Mouse (Mus musculus): ENCODE data around the gene Nbeal1. TPM values are rescaled to one million over a fixed set of nuclear protein-coding genes. Genes with fewer than 3 reads are reported as not detected.
A peak's percentile ranks its signal among the peaks of the same experiment; 100 is the strongest.

Gene Nbeal1
- polyA plus RNA-seq (2014; fragmentation: Nextera tagmentation; extraction: Ambion mirVana): 7.2 and 7.5 TPM in 2 replicates

DNA sequence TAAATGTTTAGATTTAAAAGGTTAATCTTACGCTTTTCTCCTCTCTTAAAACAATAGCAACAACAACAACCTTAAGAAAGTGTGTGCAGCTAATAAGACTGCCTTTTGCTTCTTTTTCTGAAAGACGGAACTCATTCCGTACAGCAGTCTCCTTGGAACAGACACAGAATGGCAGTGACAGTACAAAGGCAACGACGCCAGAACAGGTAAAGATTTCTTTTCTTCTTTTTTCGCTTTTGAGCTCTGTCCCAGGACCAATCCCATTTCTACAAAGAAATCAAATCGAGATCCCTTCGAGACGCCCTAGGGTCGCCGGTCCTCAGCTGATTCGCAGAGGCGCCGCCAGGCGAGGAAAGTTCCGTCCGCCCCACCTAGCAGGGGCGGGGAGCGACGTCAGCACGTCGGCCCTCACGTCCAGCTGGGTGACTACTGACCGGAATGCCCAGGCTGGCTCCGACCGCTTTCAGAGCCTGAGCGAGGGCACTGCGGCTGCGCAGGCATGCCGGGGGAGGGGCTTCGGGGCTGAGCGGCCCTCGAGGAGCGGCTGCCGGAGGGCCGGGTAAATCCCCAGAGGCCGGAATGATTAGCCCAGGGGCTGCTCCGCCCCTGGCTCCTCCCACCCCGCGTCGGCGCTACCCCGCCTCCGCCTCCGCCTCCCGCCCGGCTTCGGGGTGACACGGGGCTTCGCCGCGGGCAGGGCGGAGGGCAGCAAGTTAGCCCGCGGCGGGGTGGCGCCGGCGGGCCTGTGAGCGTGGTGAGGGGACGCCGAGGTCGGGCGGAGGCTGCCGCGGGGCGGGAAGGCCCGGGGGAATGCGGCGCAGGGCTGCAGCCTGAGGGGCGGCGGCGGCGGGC lies at the start of gene Nbeal1:
Gene Nbeal1 (plus strand): TSS at position 668 of the 852 bp plus-strand sequence.
- Histone ChIP-seq H3K27me3 (ENCODE audit: control insufficient read depth, insufficient read depth, low read length) (no peaks in the 10 kb centered on the region), H3K4me2 (peak within 1 kb of the TSS; percentile 64), H3K27ac (ENCODE audit: low read depth, low read length) (peak within 1 kb of the TSS; percentile 92), H3K9ac (ENCODE audit: low read length) (peak within 1 kb of the TSS; percentile 86), H3K4me3 (ENCODE audit: low read depth, low read length) (peak within 1 kb of the TSS; percentile 84), H3K4me1 (ENCODE audit: control insufficient read depth, insufficient read depth, low read length) (peaks cover 10% of the 10 kb centered on the region), H3K9me3 (ENCODE audit: control insufficient read depth, low read length) (no peaks in the 10 kb centered on the region), H3K36me3 (ENCODE audit: control insufficient read depth, insufficient read depth, low read length) (no peaks in the 10 kb centered on the region)
- ATAC-seq (ENCODE audit: low FRiP score): peak; percentile 99
- WGBS: under 1% methylated on average over 71 of the region's 74 CpGs
- peak; percentile 100 for DNase-seq (ENCODE audit: low spot score, missing footprints)

DNA sequence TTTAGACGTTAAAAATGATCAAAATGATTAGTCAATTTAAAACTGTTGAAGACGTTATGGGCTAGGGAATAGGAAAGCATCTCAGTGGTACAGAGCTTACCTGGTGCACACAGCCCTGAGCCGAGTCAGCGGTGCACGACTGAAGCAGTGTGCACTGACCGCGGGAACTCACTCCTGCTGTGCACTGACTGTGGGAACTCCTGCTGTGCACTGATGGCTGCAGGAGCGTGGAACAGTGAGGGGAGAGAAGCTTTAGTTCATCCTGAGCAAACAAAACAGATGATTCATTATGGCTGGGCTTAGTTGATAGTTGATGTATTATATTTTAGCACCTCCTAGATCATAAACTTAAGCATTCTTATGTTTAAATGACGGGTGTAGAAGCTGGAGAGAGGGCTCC lies 43.1 kb upstream of the Nbeal1 start:
- Histone ChIP-seq H3K4me1 (ENCODE audit: control insufficient read depth, insufficient read depth, low read length) (no peaks in the 10 kb centered on the region), H3K27ac (ENCODE audit: low read depth, low read length) (no peak overlapping the region), H3K4me2 (no peak overlapping the region), H3K9me3 (ENCODE audit: control insufficient read depth, low read length) (no peaks in the 10 kb centered on the region), H3K36me3 (ENCODE audit: control insufficient read depth, insufficient read depth, low read length) (no peaks in the 10 kb centered on the region), H3K9ac (ENCODE audit: low read length) (no peak overlapping the region), H3K27me3 (ENCODE audit: control insufficient read depth, insufficient read depth, low read length) (no peaks in the 10 kb centered on the region), H3K4me3 (ENCODE audit: low read depth, low read length) (no peak overlapping the region)
- WGBS: 42% methylated on average over 9 of the region's 9 CpGs
- no peak for ATAC-seq (ENCODE audit: low FRiP score)
- DNase-seq (ENCODE audit: low spot score, missing footprints): no peak

DNA sequence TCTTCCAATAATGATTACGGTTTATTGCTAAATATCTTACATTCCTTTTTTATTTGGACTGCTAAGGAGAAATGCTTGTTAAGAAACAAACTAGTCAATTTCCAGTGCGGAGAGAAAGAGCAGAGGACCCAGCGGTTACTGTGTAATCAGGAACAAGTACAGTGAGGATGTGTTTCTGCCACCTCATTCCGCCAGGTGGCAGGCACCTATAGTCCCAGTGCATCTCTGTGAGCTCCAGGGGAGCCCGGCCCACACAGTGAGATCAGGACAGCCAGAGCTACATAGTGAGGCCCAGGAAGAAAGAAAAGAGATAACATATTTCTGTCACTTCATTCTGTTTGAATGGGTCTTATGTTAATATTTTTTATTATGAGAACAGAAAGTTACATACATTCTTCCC lies 27.7 kb upstream of the Nbeal1 start:
- H3K36me3 ChIP-seq (ENCODE audit: control insufficient read depth, insufficient read depth, low read length): no peaks in the 10 kb centered on the region
- no peak for ATAC-seq (ENCODE audit: low FRiP score)
- no peaks in the 10 kb centered on the region for H3K27me3 ChIP-seq (ENCODE audit: control insufficient read depth, insufficient read depth, low read length)
- 67% methylated on average over 5 of the region's 5 CpGs for WGBS
- no peak overlapping the region for H3K4me3 ChIP-seq (ENCODE audit: low read depth, low read length)
- no peak overlapping the region for H3K9ac ChIP-seq (ENCODE audit: low read length)
- no peak overlapping the region for H3K4me2 ChIP-seq
- no peak overlapping the region for H3K27ac ChIP-seq (ENCODE audit: low read depth, low read length)
- no peaks in the 10 kb centered on the region for H3K4me1 ChIP-seq (ENCODE audit: control insufficient read depth, insufficient read depth, low read length)
- H3K9me3 ChIP-seq (ENCODE audit: control insufficient read depth, low read length): no peaks in the 10 kb centered on the region
- DNase-seq (ENCODE audit: low spot score, missing footprints): no peak

DNA sequence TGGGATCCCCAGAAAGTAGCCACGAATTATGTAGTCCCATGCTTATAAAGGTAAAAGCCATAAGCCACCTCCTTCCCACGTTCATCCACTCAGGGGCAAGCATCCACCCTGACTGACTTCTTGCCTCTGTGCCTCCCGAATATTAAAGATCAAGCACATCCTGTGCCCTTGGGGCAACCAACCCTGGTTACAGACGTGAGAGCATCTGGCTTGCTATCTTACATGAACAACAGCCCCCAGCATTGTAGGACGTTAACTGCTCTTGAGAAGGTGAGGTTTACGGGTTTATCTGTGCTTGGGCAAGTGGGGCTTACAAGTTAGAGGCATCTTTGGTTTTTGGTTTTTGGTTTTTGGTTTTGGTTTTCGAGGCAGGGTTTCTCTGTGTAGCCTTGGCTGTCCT lies 23.7 kb upstream of the Nbeal1 start:
- no peak overlapping the region for H3K4me3 ChIP-seq (ENCODE audit: low read depth, low read length)
- H3K4me2 ChIP-seq: no peak overlapping the region
- H3K27ac ChIP-seq (ENCODE audit: low read depth, low read length): no peak overlapping the region
- DNase-seq (ENCODE audit: low spot score, missing footprints) (no peak), ATAC-seq (ENCODE audit: low FRiP score) (no peak)
- whole genome bisulfite sequencing: 86% methylated on average over 7 of the region's 7 CpGs
- H3K9me3 ChIP-seq (ENCODE audit: control insufficient read depth, low read length): no peaks in the 10 kb centered on the region
- H3K36me3 ChIP-seq (ENCODE audit: control insufficient read depth, insufficient read depth, low read length): no peaks in the 10 kb centered on the region
- no peaks in the 10 kb centered on the region for H3K27me3 ChIP-seq (ENCODE audit: control insufficient read depth, insufficient read depth, low read length)
- no peaks in the 10 kb centered on the region for H3K4me1 ChIP-seq (ENCODE audit: control insufficient read depth, insufficient read depth, low read length)
- no peak overlapping the region for H3K9ac ChIP-seq (ENCODE audit: low read length)

DNA sequence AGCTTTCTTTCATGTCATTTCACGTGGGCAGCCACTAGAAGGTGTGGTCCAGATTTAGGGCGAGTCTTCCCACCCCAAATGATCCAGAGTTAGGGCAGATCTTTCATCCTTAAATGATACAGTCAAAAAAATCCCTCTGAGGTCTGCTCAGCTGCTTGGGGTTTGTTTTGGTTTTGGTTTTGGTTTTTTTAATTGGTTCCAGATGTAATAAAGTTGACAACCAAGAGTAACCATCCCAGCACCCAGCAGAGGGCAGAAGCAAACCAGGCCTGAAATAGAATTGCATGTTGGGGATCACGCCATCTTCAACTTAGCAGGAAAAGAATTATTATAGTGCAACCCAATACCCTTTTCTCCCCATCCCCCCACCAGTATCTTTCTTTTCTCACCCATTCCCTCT lies 22.0 kb upstream of the Nbeal1 start:
- H3K4me2 ChIP-seq: no peak overlapping the region
- no peak for ATAC-seq (ENCODE audit: low FRiP score)

DNA sequence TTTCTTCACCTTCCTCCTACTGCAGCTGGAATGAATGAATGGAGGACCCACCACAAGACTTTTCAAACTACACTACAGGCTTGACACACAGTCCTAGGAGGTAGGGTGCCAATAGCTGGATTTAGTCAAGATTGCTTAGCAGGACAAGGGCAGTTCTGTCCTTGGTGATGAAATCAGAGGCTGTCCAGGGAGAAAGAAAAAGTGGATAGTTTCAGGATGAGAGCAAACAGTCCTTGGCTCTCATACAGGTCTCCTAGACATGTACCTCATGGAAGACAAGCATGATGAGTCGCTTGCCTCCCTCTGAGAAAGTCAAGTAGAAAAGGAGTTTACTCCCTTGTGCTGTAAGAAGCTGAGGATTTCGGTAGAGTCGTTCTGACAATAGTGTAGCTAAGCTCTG lies 16.7 kb upstream of the Nbeal1 start:
- no peaks in the 10 kb centered on the region for H3K27me3 ChIP-seq (ENCODE audit: control insufficient read depth, insufficient read depth, low read length)
- H3K4me2 ChIP-seq: no peak overlapping the region
- DNase-seq (ENCODE audit: low spot score, missing footprints) (no peak), ATAC-seq (ENCODE audit: low FRiP score) (no peak)
- no peak overlapping the region for H3K4me3 ChIP-seq (ENCODE audit: low read depth, low read length)
- 83% methylated on average over 3 of the region's 3 CpGs for WGBS
- no peaks in the 10 kb centered on the region for H3K4me1 ChIP-seq (ENCODE audit: control insufficient read depth, insufficient read depth, low read length)
- no peaks in the 10 kb centered on the region for H3K9me3 ChIP-seq (ENCODE audit: control insufficient read depth, low read length)
- no peaks in the 10 kb centered on the region for H3K36me3 ChIP-seq (ENCODE audit: control insufficient read depth, insufficient read depth, low read length)
- H3K9ac ChIP-seq (ENCODE audit: low read length): no peak overlapping the region
- no peak overlapping the region for H3K27ac ChIP-seq (ENCODE audit: low read depth, low read length)

More for the DNA sequence above, 22.0 kb upstream of the Nbeal1 start:
- WGBS: 69% methylated on average over 3 of the region's 3 CpGs
- Histone ChIP-seq H3K9me3 (ENCODE audit: control insufficient read depth, low read length) (no peaks in the 10 kb centered on the region), H3K4me3 (ENCODE audit: low read depth, low read length) (no peak overlapping the region), H3K27me3 (ENCODE audit: control insufficient read depth, insufficient read depth, low read length) (no peaks in the 10 kb centered on the region), H3K9ac (ENCODE audit: low read length) (no peak overlapping the region), H3K4me1 (ENCODE audit: control insufficient read depth, insufficient read depth, low read length) (no peaks in the 10 kb centered on the region), H3K36me3 (ENCODE audit: control insufficient read depth, insufficient read depth, low read length) (no peaks in the 10 kb centered on the region), H3K27ac (ENCODE audit: low read depth, low read length) (no peak overlapping the region)
- DNase-seq (ENCODE audit: low spot score, missing footprints): no peak

DNA sequence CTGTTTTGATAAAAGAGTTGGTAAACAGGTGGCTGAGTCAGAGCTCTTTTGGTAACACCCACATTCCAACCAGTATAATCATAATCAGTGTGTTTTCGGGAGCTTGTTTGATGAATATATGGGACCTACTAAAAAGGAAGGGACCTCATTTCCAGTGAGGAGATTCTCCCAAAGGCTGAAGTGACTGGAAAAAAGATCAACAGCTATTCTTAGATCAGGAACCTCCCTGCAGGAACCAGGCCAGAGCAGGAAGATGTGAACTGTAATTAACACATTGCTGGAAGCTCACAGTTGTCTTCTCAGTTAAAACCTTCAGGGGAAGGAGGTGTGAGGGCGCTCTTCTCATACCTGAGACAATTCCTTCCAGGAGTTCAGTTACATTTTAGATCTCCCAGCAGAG lies 10.8 kb upstream of the Nbeal1 start:
- DNase-seq (ENCODE audit: low spot score, missing footprints): no peak
- Histone ChIP-seq H3K27me3 (ENCODE audit: control insufficient read depth, insufficient read depth, low read length) (no peaks in the 10 kb centered on the region), H3K36me3 (ENCODE audit: control insufficient read depth, insufficient read depth, low read length) (no peaks in the 10 kb centered on the region), H3K4me3 (ENCODE audit: low read depth, low read length) (no peak overlapping the region), H3K4me2 (no peak overlapping the region), H3K9ac (ENCODE audit: low read length) (no peak overlapping the region), H3K27ac (ENCODE audit: low read depth, low read length) (no peak overlapping the region), H3K4me1 (ENCODE audit: control insufficient read depth, insufficient read depth, low read length) (no peaks in the 10 kb centered on the region), H3K9me3 (ENCODE audit: control insufficient read depth, low read length) (no peaks in the 10 kb centered on the region)
- no peak for ATAC-seq (ENCODE audit: low FRiP score)
- WGBS: 78% methylated on average over 2 of the region's 2 CpGs

DNA sequence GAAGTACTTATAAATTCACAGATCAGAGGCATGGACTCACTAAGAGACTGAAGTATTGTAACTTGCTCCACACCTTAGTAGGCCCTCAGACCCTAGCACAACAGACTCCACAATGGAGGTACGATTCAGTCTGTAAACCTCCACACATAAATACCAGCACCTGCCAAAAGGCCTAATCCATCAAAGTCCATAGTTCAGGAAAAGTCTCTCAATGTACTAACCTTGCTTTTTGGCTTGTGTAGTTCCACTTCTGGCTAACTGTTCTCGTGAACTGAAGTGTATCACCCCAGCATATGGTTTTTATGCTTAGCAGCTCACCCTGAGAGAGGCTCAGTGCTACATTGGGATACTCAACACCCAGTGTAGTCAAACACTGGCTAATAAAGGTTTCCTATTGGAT lies 10.1 kb upstream of the Nbeal1 start:
- DNase-seq (ENCODE audit: low spot score, missing footprints) (no peak), ATAC-seq (ENCODE audit: low FRiP score) (no peak)
- Histone ChIP-seq H3K9ac (ENCODE audit: low read length) (no peak overlapping the region), H3K4me1 (ENCODE audit: control insufficient read depth, insufficient read depth, low read length) (no peaks in the 10 kb centered on the region), H3K27ac (ENCODE audit: low read depth, low read length) (no peak overlapping the region), H3K27me3 (ENCODE audit: control insufficient read depth, insufficient read depth, low read length) (no peaks in the 10 kb centered on the region), H3K4me3 (ENCODE audit: low read depth, low read length) (no peak overlapping the region), H3K36me3 (ENCODE audit: control insufficient read depth, insufficient read depth, low read length) (no peaks in the 10 kb centered on the region), H3K9me3 (ENCODE audit: control insufficient read depth, low read length) (no peaks in the 10 kb centered on the region), H3K4me2 (no peak overlapping the region)
- 84% methylated on average over 2 of the region's 2 CpGs for WGBS

DNA sequence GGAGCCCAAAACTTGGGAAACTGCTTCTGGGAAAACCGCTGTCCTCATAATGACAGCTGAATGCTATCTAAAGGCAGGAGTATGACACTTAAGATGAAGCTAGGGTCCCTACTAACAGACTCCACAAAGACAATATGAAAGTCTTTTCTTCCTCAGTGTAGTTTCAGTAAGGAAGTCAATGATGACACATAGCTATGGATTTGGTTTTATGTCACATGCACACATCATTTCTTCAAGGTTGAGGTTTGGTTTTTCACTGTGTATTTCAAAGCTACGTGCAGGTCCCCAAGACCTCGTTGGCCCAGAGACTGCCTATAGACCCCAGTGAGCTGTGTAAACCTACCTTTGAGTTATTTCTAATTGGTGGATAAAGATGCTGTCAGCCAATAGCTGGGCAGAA lies 7.3 kb upstream of the Nbeal1 start:
- Histone ChIP-seq H3K9me3 (ENCODE audit: control insufficient read depth, low read length) (no peaks in the 10 kb centered on the region), H3K4me2 (no peak overlapping the region), H3K27me3 (ENCODE audit: control insufficient read depth, insufficient read depth, low read length) (no peaks in the 10 kb centered on the region), H3K36me3 (ENCODE audit: control insufficient read depth, insufficient read depth, low read length) (no peaks in the 10 kb centered on the region), H3K4me3 (ENCODE audit: low read depth, low read length) (no peak overlapping the region), H3K9ac (ENCODE audit: low read length) (no peak overlapping the region), H3K27ac (ENCODE audit: low read depth, low read length) (no peak overlapping the region), H3K4me1 (ENCODE audit: control insufficient read depth, insufficient read depth, low read length) (no peaks in the 10 kb centered on the region)
- no peak for ATAC-seq (ENCODE audit: low FRiP score)
- WGBS: 85% methylated on average over 3 of the region's 3 CpGs
- no peak for DNase-seq (ENCODE audit: low spot score, missing footprints)

Data from midbrain, embryonic 11.5 days (tissue).